Mouse (Mus musculus): ENCODE data around the gene Pgm5.

GRCm38 (mm10) chr19:24811451-24811850 is 50.2 kb downstream of the Pgm5 start:
- TF ChIP-seq CTCF (IDR thresholded peaks at IDR 0.05; ENCODE audit: low read depth): no peak
- TF ChIP-seq EP300 (IDR thresholded peaks at IDR 0.05; ENCODE audit: low read depth): no peak
